Mouse (Mus musculus) bone marrow, adult 2 months (tissue): Measurements from ENCODE around the gene Gm5150. TPM values are rescaled to one million over a fixed set of nuclear protein-coding genes. Genes with fewer than 3 reads are reported as not detected.

Source experiments
- H3K27ac ChIP-seq: fragments of 200-500 bp; 2 replicates; pipeline ENCODE4 v1.5.1; 2012; ENCODE audit warnings: low read depth, mild to moderate bottlenecking, control low read depth, inconsistent platforms, low read length; ENCODE audit not compliant: control insufficient read depth, poor library complexity, insufficient read depth
- H3K4me1 ChIP-seq: fragments of 200-500 bp; 2 replicates; pipeline ENCODE4 v1.6.1; 2011; ENCODE audit warnings: low read length; ENCODE audit not compliant: control insufficient read depth, insufficient read depth
- H3K4me3 ChIP-seq: fragments of 200-500 bp; replicated peaks from 2 replicates; pipeline ENCODE3; 2011; ENCODE audit warnings: mild to moderate bottlenecking, low read depth, low read length, control low read depth; ENCODE audit not compliant: control insufficient read depth
- CTCF ChIP-seq: fragments of 200-500 bp; IDR thresholded peaks from 2 replicates; pipeline ENCODE4 v1.5.1; 2011; ENCODE audit warnings: low read length, control low read depth; ENCODE audit not compliant: control insufficient read depth, insufficient read depth
- POLR2A ChIP-seq: fragments of 200-500 bp; IDR thresholded peaks from 2 replicates; pipeline ENCODE4 v1.6.1; 2011; ENCODE audit warnings: low read depth, mild to moderate bottlenecking, control low read depth, low read length, borderline replicate concordance; ENCODE audit not compliant: control insufficient read depth
- WGBS: fragments of 180-500 bp; shearing (Covaris S2); methylation state at CpG from one replicate; pipeline ENCODE4 v1.1.7; 2018; 5-methylcytosine and 5-hydroxymethylcytosine counted together
- polyA plus RNA-seq: library from polyadenylated mRNA; stranded (reverse); fragments of >200 nt; gene quantifications from 2 replicates; pipeline ENCODE4 v1.2.4, GENCODE M21; 2011; ENCODE audit warnings: low replicate concordance; ENCODE audit not compliant: missing spikeins, insufficient read depth, insufficient read length

Gene Gm5150
- polyA plus RNA-seq, 1 experiment, result 4.2 TPM

DNA sequence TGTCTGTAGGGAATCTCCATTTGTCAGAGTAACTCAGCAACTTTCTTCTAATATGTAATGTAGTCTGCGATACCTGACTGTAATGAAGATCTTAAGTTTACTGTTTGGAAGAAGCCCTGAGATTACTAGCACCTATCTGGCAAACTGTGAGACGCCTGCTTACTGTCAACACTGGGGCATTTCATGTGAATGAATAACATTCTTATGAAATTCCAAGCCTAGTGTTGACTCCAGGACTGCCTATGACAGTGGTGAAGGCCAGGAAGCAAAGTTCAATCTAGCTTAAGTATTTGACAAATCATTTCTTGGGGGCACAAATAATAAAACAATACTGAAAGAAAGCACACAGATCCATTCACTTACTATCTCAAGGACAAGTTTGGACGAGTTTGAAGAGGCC, 24.0 kb downstream of the Gm5150 start:
- WGBS, result 55% methylated on average over 3 of the region's 3 CpGs
- H3K4me3 ChIP-seq, result no peak overlapping the region

DNA sequence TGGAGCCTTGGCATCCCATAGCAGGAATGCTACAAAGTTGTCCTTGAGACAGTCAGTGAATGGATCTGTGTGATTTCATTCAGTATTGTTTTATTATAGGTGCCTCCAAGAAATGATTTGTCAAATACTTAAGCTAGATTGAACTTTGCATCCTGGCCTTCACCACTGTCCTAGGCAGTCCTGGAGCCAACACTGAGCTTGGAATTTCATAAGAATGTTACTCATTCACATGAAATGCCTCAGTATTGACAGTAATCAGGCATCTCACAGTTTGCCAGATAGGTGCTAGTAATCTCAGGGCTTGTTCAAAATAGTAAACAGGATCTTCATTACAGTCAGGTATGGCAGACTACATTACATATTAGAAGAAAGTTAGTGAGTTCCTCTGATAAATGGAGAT, 49.3 kb downstream of the Gm5150 start:
- Histone ChIP-seq H3K27ac (no peak overlapping the region), H3K4me3 (no peak overlapping the region), H3K4me1 (no peaks in the 10 kb centered on the region)
- TF ChIP-seq POLR2A, result no peak
- TF ChIP-seq CTCF, result no peak

More for the DNA sequence above, 24.0 kb downstream of the Gm5150 start:
- no peak for TF ChIP-seq POLR2A
- no peak for TF ChIP-seq CTCF
- no peaks in the 10 kb centered on the region for H3K4me1 ChIP-seq
- no peak overlapping the region for H3K27ac ChIP-seq

Other genes with a start within 250 kb of the Gm5150 start
- gene Sirpb1c, start 157.9 kb downstream of the Gm5150 start, polyA plus RNA-seq, result 4.0 and 4.4 TPM in 2 replicates